Mouse (Mus musculus) neutrophil, adult 59 days (primary cell): Measurements from ENCODE around the gene Cpne8. TPM values are rescaled to one million over a fixed set of nuclear protein-coding genes. Genes with fewer than 3 reads are reported as not detected.

Experiments used
- total RNA-seq, 2 experiments: library from RNA; stranded (reverse); gene quantifications; 1 replicate in 1 of 2; 2 replicates in 1 of 2; pipeline ENCODE4 v1.2.4; 2023

The Cpne8 gene
- total RNA-seq: not detected

GRCm38 (mm10) chr15:90678985-90679759 is at the start of gene Cpne8:
Gene Cpne8 (minus strand): TSS chr15:90679432.

